Mouse (Mus musculus) heart, adult 2 months (tissue): ENCODE measurements at regions not wholly inside any gene's neighbourhood (a gene's known extent, or its start where the extent isn't known, plus 50 kb on each side); places are given as distances from the start of the nearest gene placed in this dataset.
A peak's percentile ranks its signal among the peaks of the same experiment; 100 is the strongest.

Experiments
- CTCF ChIP-seq: fragments of 200-600 bp; IDR thresholded peaks from 2 replicates; pipeline ENCODE4 v1.8.1; 2022; ENCODE audit warnings: antibody characterized with exemption, mild to moderate bottlenecking, moderate library complexity
- EP300 ChIP-seq: fragments of 200-500 bp; IDR thresholded peaks from 2 replicates; pipeline ENCODE4 v1.6.1; 2011; ENCODE audit warnings: low read depth, low read length, control low read depth; ENCODE audit not compliant: insufficient read depth
- POLR2A ChIP-seq: fragments of 200-500 bp; IDR thresholded peaks from 2 replicates; pipeline ENCODE4 v1.6.1; 2011; ENCODE audit warnings: mild to moderate bottlenecking, low read depth, low read length, control low read depth; ENCODE audit not compliant: insufficient read depth

- TF ChIP-seq POLR2A: peak; percentile 36; the same call in 1 of the 2 replicates
- no peak for TF ChIP-seq CTCF
- no peak for TF ChIP-seq EP300
These were observed 55.7 kb upstream of the Tet2 start for GRCm38 (mm10) chr3:133600447-133601220.
